Mouse (Mus musculus) ES-CJ7 (cell line): Measurements from ENCODE around the gene Slc25a12.

Source experiments
- DNase-seq: peaks from one replicate; pipeline ENCODE4 v3.0.0; 2011; ENCODE audit warnings: low read depth, low spot score

Gene Slc25a12

GRCm38 (mm10) chr2:71350181-71350580 lies 17.4 kb downstream of the Slc25a12 start:
- no peak for DNase-seq

DNA sequence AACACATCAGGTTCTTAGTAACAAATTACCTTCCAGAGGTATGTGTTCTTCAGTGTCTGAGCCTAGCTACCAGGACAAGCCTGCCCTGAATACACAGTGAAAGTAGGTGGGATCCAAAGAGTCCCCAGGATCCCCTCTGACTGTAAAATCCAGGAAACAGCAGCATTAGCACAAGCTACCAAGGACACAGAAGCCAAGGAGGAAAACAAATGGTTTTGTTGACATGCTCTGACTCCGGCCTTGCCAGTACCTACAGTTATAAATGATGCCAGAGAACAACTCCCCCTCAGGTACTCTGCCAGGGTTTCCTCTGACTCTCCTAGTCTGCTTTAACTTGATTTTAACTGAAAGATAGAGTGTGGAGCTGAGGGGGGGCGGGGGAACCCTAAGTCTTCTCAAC lies 18.0 kb downstream of the Slc25a12 start:
- DNase-seq, result peak; percentile 56

DNA sequence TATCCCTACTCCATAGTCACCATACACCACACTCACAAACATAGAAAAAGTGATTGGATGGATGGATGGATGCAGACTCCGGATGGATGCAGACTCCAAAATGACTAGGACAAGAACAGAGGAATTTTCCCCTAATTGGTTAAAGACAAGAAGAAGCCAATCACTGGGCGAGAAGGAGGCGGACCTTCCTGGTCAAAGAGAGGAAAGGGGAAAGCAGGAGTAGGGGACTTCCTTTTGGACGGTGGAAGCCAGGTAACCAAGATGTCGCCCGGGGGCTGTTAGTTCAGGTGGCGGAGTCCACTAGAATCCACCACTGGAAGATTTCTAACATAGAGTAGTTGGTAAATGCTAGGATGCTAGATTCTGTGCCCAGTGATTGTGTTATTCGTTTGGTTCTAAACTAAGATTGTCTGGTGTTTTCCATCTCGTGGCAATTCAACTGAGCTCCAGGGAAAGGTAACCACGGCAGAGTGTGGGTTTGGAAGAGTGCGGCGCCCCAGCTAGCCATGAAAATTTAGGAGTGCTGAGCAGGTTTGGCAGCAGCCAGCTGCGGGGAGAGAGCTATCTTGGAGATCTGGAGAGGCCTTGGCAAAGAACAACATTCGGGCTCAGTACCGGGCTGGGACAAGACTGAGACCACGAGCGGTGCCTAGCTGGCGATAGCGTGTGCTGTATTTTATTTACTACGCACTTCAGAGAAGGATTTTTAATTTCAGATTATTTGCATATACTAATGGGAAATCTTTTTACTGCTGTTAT lies 19.6 kb downstream of the Slc25a12 start:
- peak; percentile 90 for DNase-seq

DNA sequence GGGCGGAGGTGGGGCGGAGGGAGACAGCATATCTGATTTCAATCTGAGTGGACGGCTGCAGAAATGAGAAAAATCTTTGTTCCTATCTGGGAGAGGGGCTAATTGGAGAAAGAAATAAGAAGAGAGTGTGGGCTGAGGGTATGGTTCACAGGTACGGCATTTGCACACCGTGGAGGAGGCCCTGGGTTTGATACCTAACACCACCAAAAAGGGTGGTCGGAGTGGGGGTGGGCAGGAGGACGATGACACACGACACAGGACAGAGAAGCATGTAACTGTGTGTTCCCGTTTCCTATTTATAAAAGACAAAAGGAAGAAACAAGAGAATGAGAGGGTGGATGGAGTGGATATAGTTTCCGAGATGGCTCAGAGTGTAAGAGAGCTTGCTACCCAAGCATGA lies 20.4 kb downstream of the Slc25a12 start:
- DNase-seq, result no peak

- DNase-seq, result no peak
Observed at GRCm38 (mm10) chr2:71343884-71344640, 23.5 kb downstream of the Slc25a12 start.

DNA sequence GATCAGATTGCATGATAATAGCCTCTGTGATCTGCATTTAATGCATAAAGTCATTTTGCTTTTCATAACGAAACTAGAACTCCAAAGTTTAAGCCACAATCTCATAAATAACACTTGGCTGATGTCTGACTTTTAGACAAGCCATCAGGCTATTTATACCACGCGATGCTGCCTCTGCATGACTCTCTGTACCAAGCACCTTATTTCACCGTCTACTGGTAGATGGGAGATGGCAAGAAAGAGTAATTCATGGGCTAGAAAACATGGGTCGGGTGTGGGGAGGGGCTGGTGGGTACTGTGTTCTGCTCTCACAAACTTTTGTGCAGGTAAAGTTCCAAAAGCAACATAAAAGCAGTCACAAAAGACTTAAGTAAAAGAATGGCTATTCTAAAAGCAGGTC lies 27.4 kb downstream of the Slc25a12 start:
- no peak for DNase-seq

GRCm38 (mm10) chr2:71338145-71338796 lies 29.3 kb downstream of the Slc25a12 start:
- no peak for DNase-seq

DNA sequence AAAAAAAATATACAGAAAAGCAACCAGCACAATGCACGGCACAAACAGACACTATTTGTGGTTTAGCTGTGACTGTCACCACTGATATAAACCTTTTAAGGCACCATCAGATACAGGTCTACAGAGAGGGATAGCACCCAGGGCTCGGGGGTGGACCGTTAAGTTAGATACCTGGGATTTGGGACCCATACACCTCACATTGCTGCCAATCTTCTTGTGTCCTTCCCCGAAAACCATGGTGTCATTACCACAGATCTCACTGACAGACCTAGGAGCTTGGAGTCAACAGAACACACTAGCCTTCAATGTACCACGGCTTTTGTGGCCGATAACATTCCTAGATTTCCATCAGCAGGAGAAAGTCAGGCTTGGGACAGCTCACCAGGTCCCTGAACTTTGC lies 30.9 kb downstream of the Slc25a12 start:
- DNase-seq, result no peak

GRCm38 (mm10) chr2:71336209-71336608 lies 31.3 kb downstream of the Slc25a12 start:
- peak; percentile 67 for DNase-seq

DNA sequence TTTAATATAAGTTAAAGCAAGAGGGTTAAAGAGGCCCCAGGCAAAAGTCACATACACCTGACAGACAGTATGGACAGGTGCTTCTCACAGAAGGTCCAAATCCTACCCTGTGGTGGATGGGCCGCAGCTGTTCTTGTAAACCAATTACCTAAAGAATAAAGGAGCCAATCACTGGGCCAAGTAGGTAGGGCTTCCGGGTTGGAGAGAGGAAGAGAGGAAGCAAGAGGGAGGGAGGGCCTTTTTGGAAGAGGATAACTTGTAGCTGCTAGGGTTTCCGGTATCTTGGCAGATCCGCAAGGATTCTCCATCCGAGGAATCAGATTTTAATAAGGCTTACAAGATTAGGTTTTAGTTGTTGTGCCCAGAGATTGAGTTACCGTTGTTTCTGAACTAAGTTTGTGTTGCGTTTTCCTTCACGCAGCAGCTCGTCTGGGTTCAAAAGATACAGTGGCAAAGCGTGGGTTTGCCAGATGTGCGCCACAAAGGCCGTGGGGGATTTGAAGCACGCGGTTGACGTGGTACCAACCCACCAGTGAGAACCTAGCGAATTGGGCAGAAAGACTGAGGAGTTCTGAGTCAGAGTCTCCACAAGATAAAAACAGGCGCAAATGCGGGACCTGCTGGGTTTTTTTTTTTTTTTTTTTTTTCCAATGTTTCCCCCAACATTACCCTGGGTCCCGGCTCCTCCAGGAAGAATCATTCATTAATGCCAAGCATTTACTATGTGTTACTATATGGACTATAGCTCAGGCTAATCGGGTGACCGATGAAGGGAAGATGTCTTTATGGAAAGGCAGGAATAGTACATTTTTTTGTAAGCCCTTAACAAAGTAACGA lies 33.3 kb downstream of the Slc25a12 start:
- peak; percentile 77 for DNase-seq

- DNase-seq, result no peak
Observed at GRCm38 (mm10) chr2:71329761-71330160, 37.8 kb downstream of the Slc25a12 start.

DNA sequence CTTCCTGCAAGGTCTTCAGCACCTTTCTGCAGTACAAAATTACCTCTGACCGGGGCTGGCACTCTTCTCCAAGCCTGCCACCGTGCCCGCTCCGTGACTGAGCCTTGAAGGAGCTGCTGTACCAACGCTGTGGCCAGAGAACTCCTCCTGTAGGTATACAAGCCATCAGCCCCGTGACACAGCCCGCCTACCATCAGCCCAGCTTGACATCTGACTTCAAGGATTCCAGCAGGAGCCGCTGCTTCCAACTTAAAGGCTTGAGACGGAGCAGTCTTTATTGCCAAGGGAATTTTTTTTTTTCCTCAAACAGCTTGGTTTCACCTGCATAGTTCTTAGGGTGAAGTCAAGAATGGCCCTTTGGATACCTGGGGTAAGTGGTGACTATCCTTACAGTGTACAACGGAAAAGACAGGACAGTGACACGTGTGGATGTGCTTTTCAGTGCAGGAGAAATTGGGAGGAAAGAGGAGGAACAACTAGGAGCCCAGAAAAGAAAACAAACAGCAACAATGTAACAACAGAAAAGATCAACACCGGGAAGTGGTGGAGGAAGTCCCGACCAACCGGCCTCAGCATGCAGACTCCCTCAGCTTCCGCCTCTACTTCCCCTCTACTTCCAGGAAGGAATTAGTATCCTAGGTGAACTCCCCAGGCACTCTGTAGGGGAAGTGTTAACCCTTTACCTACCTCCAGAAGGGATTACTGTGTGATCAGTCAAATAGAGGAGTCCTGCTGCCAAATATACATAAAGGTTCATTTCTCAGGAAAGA lies 39.0 kb downstream of the Slc25a12 start:
- no peak for DNase-seq

DNA sequence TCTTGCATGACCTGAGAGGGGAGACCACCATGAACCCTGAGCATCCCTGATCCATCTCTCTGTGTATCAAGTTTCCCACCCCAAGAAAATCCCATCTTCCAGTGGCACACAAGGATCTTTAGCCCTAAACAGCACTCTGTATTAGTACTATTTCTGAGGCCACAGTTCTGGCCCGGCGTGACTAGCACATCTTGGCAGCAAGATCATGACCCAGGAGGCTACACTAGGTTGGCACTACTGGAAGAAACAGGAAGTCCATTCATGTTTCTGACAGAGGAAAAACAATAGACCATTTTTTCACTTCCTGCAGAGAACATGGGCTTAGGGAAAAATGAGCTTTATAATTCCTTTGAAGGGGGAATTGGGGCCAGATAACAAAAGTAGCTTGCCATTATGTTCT lies 39.8 kb downstream of the Slc25a12 start:
- no peak for DNase-seq

- DNase-seq, result no peak
Observed at GRCm38 (mm10) chr2:71326766-71327464, 40.6 kb downstream of the Slc25a12 start.

- no peak for DNase-seq
Observed at GRCm38 (mm10) chr2:71323886-71324285, 43.7 kb downstream of the Slc25a12 start.

DNA sequence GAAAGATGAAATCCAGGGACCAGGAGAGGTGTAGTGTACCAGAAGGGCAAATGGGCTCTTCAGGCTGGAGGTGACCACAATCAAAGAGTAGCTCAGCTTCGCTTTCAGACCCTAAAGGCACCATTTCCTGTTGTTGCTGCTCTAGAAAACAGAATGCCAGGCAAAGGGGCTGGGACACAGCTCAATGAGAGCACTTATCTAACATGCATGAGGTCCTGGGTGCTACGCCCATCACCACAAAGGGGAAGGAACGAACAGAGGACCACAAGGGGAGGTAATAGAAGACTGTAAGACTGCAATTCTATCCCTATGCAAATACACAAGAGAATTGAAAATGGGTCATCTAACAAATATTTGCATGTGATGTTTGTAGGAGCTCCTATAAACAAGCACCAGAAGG lies 46.1 kb downstream of the Slc25a12 start:
- no peak for DNase-seq

- no peak for DNase-seq
Observed at GRCm38 (mm10) chr2:71316116-71316789, 51.3 kb downstream of the Slc25a12 start.

GRCm38 (mm10) chr2:71315022-71315421 lies 52.5 kb downstream of the Slc25a12 start:
- DNase-seq, result no peak

DNA sequence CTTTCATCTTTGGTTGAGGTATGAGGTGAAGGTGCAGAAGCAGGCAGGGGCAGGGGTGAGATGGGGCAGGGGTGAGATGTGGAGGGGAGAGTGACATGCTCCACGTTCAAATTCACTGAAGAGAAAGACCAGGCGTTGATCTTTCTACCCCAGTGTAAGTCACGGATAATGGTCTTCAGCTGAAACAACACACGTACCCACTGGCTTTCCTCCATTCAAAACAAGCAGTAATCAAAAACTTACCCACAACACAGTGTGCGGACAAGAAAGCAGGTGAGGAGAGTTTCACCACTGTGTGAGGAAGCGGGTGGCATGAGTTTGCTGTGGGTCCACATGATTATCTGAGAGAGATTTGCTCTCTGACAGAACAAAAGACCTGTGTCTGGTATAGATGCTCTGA lies 53.5 kb downstream of the Slc25a12 start:
- no peak for DNase-seq

- DNase-seq, result no peak
Observed at GRCm38 (mm10) chr2:71312067-71312466, 55.5 kb downstream of the Slc25a12 start.
